Comparison of ENCODE assay signal across 16 mouse cellular contexts in the genomic region with DNA sequence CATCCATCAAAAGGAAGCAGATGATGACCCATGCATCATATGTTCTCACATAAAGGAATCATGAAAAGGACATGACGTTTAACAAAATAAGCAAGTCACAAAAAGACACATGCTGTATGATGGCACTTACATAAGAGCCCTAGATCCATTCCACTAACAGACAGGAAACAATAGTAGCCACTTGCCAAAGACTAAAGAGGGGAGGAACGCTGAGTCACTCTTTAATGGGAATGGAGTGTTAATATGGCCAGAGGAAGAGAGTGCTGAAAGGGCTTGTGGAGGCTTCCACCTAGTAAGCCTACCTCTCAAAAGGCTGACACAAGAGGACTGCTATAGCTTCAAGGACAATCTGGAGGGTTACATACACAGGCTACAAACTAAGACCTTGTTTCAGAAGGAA.
"Had no signal": no experiment of that assay in that cellular context is flagged by ENCODE, and none has a peak within 500 bp of the region (broad histone marks: within the 10 kb centered on the region; RNA-seq: fewer than 3 reads in every experiment).

No protein-coding gene starts in this region.

- H3K9me3 ChIP-seq: liver, embryonic 13.5 days; neural tube, embryonic 12.5 days; neural tube, embryonic 15.5 days had no signal

- H3K27ac ChIP-seq: liver, embryonic 13.5 days; macrophage; neural tube, embryonic 12.5 days; neural tube, embryonic 15.5 days; stomach, postnatal 0 days had no signal

- DNase-seq: kidney, adult 9 months; kidney, postnatal 14 days; kidney, postnatal 4 days; liver, embryonic 13.5 days; lung, adult 2 months; midbrain, embryonic 14.5 days; right cerebral cortex, adult 18-20 months; right cerebral cortex, postnatal 14 days; right cerebral cortex, postnatal 4 days; thymus, adult 2 months; thymus, postnatal 14 days; thymus, postnatal 4 days had no signal

- H3K4me3 ChIP-seq: liver, embryonic 13.5 days; neural tube, embryonic 12.5 days; neural tube, embryonic 15.5 days had no signal

- H3K9ac ChIP-seq: liver, embryonic 13.5 days; neural tube, embryonic 12.5 days; neural tube, embryonic 15.5 days had no signal

- H3K36me3 ChIP-seq: liver, embryonic 13.5 days; neural tube, embryonic 12.5 days; neural tube, embryonic 15.5 days had no signal

- H3K4me1 ChIP-seq: liver, embryonic 13.5 days; neural tube, embryonic 12.5 days; neural tube, embryonic 15.5 days had no signal

- H3K27me3 ChIP-seq: liver, embryonic 13.5 days; neural tube, embryonic 12.5 days; neural tube, embryonic 15.5 days had no signal
